Mouse (Mus musculus) kidney, postnatal 10 days (tissue): ENCODE measurements around the gene Tyw3.

Experiments
- DNase-seq: peaks from one replicate; pipeline ENCODE4 v3.0.0; 2021; ENCODE audit warnings: mixed read lengths

Tyw3 gene

DNA sequence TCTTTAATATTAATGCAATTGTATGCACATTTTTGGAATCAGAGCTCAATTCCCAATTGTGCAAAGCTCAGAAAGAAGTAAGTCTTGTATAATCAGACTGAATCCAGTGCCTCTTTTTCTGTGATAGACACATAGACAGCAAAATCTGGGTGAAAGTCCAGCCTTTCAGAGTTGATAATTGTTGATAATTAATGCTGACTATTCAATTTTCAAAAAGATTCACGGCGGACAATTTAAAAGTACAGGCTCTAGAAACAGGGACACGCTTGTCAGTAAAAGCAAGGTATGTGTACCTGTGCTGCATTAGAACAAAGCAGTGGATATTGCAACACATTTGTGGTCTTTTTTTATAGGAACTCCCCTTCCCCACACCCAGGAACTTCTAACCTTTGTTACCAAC is 34.7 kb downstream of the Tyw3 start:
- DNase-seq, result no peak

- no peak for DNase-seq
Observed at GRCm38 (mm10) chr3:154551035-154551411, 45.9 kb downstream of the Tyw3 start.

- DNase-seq, result no peak
Observed at GRCm38 (mm10) chr3:154550326-154551034, 46.4 kb downstream of the Tyw3 start.

- DNase-seq, result no peak
Observed at GRCm38 (mm10) chr3:154548868-154549301, 48.0 kb downstream of the Tyw3 start.

DNA sequence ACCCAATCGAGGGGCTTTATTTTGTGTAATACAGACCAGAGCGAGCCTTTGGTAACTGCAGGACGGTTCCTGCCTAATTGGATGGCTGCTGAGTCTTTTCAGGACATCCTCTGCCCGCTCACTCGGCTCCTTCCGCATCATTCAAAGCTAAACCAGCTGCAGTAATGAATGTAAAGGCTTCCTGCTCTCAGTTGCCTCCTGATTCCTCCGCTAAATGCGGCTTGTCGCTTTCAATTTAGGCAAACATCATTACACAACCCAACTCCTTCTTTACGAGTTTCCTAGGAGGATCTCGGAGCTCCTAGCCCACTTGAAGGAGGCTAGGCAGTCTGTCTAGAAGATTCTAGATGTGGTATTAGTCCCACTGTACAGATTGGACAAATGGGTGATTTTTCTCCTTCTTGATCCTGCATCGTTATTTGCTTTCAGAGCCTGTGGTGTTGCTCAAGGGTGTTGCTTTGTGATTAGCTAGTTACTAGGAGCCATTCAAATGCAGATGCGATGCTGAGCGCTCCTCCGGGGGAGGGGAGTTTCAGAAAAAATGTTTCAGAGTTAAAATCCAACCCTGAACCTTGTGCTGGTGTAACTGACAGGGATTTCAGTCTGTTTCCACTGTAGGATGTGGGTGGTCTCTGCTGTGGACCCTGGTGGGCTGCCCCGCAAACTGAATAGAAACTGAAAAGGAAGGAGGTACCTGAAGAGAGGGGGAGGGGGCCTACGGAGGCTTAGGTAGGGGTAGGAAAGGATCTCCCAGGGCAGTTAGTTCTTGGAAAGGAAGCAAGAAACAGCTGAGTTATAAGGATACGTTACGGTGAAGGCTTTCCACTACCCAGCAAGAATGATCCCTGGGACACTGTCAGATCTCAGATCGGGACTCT is 49.1 kb downstream of the Tyw3 start:
- no peak for DNase-seq

DNA sequence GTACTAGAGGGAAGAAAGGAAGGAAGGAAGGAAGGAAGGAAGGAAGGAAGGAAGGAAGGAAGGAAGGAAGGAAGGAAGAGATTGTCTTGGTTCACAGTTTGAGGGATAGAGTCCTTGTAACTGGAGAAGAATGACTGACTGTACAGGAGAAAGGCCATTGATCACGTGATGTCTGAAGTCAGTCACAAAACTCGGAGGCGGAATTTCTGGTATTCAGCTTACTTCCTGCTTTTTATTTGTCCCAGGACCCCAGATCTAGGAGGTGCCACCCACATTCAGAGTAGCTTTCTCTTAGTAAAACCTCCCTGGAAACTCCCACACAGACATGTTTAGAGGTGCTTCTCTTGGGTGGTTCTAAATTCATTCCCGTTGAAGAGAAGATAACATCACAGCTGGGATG is 50.7 kb downstream of the Tyw3 start:
- no peak for DNase-seq

DNA sequence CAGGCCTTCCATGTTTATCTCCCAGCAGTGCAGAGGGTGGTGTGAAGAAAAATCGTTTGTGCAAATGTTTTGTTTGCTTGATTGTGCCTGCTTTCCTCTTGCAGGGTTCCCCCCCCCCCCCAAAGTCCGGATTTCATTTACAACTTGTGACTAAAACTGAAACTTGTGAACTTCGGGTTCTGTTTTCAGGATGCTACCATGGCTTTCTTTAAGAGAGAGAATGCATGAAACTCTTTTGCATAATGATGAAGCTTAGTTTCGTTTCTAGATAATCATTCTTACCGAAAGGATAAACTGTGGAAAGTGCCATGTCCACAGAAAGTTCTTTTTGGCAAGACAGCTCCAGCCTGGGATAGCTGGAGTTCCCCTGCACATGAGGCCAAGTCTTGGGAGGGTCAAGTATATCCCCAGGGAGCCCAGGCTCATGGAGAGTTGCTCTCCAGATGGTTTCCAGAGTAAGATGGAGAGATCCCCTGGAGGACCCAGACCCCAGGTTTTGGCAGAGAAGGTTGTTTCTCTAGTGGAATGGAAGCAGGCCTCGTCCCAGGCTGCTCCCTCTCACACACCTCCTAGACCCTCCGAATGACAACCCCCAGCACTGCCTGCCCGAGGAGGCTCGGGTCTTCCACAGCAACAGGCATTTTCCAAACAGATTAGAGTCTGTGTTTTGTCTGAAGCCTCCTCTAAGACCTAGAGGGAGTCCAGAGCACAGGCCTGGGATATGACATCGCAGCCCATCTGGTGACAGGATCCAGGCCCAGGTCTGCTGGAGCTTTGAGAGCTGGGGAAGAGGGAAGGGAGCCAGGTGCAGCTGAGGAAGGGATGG is 56.6 kb downstream of the Tyw3 start:
- DNase-seq, result no peak

DNA sequence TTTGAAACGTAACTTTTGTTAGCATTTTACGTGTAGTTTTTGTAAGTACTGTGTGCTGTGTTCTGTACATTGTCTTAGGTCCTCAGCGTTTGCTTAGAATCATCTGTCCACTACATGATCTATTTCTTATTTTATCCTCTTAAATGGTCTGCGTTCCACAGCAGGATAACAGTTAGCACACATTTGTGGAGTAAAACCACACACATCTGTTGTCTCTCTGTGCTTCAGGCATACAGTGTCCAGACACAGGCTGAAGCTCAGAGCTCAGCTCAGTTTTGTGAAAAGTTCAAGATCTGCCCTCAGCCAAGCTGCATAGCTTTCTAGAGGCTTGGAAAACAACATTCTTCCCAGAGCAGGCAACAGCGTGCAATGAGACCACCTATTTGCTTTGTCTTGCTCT is 60.8 kb downstream of the Tyw3 start:
- DNase-seq, result no peak

GRCm38 (mm10) chr3:154533246-154533645 is 63.7 kb downstream of the Tyw3 start:
- DNase-seq, result no peak

DNA sequence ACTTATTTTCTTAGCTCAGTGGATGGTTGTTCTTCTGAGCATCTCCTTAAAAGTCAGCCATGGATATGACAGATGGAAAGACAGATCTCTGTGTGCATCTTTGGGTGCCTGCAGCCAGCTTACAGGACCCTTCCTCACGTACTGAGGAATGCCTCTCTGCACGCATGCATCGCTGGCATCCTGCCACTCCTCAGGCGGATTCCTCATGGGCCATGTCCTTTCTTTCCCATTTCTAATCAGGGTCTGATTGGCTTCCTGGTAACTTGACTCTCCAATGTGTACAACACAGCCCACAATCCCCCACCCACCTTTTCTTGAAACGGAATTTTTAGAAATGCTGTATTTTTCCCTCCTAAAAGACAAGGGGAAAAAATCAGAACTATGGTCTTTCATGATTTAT is 67.9 kb downstream of the Tyw3 start:
- DNase-seq, result no peak

DNA sequence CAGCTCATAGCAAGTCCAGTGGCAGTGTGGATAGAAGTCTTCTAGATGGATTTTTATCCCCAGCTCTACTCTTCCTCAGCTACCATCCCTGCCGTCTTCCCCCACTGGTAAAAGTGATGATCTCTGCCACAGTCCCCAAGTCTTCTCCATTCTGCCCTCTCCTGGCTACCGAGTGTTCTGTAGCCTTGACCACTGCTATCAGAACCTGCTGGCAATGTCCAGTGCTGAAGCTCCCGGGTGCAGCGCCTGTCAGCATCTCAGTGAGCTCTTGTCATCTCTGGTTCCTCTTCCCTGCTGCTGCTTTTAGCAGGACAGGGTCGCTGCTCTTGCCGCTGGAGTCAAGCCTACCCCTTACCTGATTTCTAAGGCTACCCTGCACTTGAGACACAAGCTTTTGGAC is 70.3 kb downstream of the Tyw3 start:
- DNase-seq, result peak; percentile 23
